Mouse (Mus musculus) kidney, postnatal 4 days (tissue): ENCODE measurements around the gene Maff.

Experiments
- DNase-seq, 2 experiments: peaks; one replicate each; pipeline ENCODE4 v3.0.0; 2021; ENCODE audit warnings: mixed read lengths in 2 of 2

The Maff gene

DNA sequence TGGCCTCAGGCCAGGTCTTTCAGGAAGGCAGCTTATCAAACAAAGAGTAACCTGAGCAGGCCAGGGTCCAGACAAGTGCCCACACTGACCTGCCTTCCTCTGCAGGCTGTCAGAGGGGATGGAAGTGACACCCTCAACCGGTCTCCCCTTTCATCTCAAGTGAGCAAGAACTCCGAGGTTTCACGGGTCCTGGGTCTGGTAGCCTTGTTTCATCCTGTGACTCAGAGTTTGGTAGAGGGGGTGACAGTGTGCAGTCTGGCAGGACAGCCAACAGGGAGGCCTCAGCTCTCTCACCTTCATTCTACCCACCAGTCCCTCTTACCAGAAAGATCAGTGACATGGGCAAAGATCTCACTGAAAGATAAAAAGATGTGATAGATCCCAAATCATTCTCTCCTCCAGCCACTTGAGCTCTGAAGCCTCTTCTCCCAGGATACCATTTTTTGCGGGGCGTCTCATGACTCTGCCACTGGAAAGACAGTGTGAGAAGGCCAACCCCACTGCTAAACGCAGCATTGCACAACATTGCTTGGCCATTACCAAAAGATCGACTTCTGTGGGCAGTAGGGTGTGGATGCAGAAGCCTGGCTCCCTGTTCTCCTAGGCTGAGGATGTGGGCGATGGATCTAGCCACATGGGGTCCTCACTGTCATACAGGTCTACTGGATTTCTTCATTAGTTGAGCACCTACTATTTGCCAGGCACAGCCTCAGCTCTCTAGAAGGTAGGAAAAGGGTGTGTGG, at the start of gene Maff:
TSS of gene Maff (plus strand) at position 571 of the 743 bp plus-strand sequence.
- peak in 1 of 2 experiments; percentile 4 for DNase-seq

DNA sequence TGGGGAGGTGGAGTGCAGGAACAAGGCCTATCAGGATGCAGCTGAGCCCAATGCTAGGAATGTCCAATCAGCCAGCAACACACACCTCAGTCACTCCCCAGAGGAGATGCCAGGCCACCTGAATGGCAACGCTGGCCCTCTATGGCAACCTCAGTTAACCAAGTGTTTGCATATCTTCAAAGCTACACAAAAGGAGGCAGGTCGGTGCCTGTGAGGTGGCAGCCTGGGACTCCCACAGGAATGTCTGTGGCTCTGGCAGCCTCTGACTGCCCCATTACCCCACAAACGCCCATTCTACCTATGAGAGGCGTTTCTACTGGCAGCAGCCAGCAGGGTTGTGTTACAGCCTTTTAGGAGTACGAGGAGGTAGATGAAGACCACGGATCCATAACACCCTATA, 47.9 kb upstream of the Maff start:
- DNase-seq = no peak

DNA sequence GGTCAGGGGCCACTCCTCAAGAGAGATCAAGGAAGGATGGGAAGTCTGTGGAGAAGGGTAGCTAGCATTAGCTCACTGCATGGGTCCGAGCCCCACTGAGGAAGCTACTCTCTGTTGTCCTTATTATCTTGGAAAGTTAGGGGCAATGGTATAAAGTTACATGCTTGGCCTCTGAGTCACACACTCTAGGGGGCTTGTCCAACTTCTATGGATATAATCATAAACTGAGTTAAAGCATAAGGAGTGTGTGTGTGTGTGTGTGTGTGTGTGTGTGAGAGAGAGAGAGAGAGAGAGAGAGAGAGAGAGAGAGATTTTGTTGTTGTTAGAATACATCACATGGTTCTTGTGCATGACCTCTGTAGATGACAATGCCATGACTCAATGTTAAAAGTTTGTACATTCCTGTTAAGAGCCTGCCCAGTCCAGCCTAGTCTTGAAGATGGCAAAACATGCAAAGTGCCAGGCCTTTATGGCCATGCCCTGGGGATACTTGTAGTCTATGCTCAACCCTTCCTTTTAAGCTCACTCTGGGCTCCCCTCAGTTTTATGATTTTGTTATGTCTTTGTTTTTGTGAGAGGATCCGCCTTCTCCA, 46.8 kb upstream of the Maff start:
- no peak for DNase-seq

DNA sequence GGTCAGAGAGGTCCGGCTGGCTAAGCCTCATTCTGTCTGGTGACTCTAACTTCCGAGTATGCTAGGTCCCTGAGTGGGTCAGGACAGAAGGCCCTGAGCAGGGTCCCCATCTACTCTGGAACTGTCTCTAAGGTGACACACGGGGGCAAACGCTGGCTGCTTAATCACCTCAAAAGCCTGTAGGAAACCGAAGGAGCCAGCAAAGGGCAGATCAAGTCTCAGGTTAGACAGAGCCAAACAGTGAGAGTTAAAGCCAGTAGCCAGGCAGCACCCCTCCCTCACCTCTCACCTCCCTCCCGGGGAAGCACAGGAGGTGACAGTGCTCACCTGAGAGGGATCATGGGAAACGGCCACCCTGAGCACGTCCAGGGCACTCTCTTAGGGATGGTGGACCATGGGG, 42.7 kb upstream of the Maff start:
- peak; percentile 50 to 62 for DNase-seq

DNA sequence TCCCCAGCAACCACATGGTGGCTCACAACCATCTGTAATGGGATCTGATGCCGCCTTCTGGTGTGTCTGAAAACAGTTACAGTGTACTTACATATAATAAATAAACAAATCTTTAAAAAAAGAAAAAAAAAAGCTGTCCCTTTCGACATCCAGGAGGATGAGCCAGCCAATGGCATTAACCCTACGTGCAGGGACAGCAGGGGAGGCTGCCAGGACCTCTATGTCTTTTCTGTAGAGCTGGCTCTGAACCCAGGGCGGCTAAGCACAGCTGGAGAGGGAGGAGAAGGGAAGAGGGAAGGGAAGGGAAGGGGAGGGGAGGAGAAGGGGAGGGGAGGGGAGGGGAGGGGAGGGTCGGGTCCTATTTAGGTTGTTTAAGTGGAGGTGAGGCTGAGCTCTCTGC, 41.6 kb upstream of the Maff start:
- no peak for DNase-seq

DNA sequence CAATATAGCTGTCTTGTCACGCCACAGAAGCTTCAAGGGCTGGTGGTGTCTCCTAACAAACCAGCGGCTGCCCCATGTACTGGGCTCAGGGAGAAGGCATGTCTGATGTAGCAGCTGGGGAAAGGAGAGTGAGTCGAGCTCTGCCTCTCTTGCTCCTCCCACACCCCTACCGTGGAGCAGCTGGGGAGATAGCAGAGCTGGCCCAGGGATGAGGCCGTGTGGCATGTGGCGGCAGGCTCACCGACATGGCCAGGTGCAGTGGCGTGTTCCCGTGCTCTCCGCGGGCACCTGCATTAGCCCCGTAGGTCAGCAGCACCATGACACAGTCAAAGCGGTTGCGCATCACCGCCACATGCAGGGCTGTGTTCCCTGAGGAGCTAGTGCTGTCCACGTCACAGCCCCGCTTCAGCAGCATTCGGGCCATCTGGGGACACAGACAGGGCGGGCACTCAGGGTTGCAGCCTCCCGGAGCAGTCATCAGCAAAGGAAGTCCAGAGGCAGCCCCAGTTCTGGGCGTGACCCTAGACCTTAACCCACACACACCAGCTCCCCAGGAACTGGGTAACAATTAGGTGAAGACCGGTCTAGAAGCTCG, 40.3 kb upstream of the Maff start:
- DNase-seq = no peak

DNA sequence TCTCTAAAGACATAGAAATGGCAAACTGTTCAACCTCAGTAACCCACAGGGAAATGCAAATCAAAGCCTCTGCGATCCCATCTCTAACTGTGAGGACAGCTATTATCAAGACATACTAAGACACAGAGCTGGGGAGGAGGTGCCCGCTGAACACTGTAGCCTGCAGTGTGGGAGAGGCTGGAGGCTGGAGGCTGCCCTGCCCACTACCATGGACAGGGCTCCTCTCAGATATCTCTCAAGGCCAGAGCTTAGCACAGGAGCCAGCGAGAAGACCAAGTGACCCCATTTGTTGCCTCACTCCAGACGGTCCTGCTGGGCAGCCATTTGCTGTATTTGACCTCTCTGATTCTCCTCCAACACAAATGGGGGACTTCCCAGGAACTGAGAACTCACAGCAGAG, 38.6 kb upstream of the Maff start:
- DNase-seq = no peak

DNA sequence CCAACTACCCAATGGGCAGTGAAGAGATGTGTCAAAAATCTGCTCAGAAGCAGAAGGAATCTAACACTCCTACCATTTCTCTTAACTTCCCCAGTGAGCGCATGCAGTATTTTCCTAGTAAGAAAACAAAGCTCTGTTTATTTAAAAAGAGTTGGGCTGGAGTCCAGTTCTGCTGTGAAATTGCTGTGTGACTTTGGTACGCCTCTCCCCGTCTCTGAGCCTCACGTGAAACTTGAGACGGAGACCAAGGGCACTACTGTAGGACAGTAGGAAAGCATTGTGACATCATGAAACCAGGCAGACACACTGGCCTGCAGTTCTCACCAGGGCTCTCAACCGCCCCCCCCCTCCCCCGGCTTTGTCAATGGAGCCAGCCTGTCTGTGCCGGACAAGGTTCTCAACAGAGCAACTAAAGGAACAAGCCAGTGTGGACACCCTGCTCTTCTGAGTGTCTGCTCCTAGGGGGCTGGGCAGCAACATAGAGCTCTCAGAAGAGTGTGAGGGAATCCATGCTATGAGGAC, 32.5 kb upstream of the Maff start:
- no peak for DNase-seq

DNA sequence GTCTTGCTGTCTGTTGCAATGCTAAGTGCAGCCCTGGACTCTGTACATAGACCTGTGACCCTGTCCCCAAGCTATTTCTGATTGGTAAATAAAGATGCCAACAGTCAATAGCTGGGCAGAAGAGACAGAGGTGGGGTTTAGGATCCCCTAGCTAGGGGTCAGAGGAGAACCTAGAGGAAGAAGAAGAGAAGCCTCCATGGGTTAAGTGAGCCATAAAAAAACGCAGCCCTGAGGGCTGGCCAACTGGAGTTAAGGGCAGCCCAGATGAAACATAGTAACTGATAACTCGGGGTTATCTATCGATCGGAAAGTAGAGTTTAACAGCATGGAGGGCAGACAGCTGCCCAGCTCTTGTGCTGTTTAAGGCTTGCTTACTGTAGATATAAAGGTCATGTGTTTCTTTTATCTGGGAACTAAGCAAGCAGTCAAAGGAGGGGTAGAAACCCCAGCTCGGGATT, 24.7 kb upstream of the Maff start:
- DNase-seq = no peak

DNA sequence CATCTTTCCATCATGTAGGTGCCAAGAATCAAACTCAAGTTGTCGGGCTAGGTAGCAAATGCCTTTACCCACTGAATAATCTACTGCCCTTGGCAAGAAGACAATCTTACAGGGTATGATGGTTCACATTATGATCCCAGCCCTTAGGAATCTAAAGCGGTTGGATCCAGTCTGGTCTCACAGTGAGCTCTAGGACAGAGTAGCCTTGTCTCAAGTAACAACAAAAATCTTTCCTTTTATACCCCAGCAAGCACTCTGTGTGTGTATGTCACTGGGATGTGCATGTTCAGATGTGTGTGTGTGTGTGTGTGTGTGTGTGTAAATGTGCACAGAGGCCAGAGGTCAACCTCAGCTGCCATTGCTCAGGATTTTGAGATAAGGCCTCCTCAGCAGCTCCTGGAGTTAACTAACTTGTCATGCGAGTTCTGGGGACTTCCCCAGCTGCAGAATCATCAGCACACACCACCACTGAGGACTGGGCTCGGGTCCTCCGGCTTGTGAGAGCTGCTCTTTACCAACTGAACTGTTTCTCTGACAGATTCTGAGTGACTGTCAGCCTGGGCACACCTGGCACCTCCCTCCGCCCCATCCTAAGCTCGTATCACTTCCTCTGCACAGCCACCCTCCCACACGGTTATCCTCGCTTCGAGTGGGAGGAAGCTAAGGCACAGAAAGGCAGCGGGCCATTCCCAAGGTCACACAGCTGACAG, 24.0 kb upstream of the Maff start:
- DNase-seq = no peak

DNA sequence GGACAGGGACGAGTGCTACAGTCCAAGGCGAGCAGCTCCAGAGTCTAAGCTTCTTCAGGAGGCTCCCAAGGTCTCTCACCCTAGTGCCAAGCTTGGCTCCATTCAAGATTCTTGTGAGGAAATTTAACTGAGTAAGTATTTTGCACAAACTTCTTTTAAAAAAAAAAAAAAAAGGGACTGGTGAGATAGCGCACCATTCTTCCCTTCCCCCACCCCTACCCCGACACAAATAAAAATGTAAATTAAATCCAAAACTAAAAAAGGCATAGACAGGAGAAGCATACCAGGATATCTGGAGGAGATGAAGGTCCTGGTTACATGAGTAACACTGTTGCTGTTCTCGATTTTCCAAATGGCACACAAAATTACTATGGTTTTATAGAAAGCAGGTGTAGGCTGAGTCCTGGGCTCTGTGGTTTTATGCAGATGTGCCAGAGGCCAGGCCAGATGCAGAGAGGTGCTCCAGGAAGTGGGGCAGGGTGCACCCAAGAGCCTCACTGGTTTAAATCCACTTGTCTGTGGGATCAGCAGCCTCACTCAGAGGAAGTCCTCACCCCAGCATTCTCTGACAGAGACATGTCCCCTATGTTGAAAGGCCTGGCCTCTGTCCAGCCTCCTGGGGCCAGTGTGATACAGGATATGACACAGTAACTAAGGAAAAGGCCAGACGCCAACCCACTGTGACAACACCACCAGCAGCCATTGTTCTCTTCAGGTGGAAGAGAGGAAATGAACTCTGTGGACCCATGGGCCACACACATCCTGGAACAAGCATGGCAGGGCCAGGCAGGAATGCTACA, 23.2 kb upstream of the Maff start:
- peak; percentile 79 to 86 for DNase-seq

DNA sequence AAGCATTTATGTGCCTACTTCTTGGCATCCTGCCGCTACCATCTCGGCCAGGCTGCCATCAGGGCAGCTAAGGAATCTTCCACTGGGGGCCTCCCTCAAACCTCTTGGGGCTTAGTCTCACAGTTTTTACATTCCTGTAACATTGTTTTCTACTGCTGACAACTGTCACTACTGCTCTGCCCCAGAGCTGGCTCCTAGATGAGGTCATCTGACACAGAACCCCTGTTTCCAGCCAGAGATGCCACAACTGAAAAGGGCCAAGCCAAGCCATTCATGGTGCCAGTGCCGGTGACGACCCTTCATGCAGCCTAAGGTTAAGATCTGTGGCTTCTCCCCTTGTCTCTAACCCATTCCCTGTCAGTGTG, 22.6 kb upstream of the Maff start:
- no peak for DNase-seq

DNA sequence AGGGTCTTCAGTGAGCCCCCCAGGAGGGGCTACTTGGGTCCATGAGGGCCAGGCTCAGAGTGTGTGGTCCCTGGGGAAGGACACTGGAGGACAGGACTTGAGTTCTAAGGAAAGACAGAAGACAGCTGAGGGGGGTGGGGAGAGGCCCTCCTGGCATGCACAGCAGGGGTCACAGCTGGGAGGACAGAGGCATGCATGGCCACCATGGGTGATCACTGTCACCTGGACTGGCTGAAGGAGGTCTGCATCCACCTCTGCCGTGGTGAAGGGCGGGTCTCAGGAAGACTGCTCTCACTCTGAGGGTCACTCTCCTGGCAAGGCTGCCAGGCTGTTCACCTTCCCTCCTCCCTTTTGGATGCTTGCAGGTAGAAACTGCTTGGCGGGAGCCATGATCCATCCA, 22.0 kb upstream of the Maff start:
- DNase-seq = no peak

DNA sequence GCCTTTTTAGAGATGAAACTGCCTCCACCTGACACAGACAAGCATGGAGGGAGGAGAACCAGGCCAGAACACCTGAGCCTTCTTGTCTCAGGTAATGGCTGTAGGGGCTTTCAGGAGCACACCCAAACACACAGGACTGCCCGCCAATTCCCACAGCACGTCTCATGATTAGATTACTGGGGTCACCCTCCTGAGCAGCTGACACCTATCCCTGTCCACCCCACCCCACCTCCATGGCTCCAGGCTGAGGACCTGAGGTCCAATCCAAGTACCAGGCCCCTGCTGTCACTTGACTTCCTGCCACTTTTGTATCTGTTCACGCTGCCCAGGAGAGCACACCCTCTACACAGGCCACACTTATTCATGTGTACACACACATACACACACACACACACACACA, 20.7 kb upstream of the Maff start:
- DNase-seq = no peak

DNA sequence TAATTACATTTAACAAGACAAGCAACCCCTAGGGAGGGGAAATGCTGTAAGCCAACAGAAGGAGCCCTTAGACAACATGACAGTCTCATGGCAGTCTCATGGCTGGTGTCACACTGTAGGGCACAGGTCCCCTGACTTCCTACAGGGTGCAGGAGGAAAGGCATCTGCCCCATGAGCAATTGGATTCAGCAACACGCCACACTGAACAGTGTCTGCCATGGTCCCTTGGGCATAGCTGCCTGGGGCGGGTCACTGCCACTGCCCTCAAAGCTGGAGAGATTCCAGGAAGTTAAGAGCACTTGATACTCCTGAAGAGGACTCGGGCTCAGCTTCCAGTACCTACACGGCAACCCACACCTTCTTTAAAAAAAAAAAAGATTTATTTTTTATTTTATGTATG, 20.2 kb upstream of the Maff start:
- DNase-seq = peak; percentile 33 to 45

DNA sequence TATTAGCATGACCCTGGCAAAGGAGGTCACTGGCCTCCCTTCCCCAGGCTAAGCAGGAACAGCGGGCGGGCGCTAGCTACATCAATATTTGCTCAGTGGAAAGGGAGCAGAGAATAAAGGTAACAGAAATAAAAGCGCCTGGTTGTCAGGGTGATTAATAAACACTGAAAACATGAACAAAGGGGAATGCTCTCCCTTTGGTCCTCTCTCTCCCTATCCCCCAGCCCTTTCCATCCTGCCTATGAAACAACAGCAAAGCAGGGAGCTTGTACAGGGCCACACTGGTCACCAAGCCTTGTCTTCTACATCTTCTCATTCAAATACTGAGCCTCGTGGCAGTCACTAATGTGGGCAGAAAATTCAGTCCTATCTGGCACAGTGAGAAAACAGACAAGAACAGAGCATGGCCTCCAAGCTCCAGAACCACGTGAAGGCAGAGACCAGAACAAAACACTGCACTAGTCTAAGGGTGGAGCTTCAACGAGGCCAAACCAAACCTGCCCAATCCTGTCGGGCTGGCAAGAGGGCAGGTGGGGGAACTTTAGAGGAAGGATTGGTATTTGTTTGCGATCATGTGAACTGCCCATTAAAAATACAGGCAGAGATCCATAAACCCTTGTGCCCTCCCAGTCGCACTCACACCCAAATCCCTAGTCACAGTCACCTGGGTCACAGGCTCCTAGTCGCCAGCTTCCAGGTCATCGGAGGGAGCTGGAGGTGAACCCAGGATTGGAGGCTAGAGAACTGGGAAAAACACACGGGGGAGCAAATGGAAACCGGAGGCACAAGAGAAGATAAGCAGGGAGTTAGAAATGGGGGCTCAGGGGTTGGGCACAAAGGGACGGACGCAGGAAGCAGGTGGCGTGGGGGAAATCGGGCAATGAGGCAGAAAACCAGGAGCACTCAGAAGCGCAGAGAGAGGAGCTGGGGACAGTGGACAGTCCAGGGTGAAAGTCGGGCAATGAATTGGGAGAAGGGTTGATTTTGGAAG, 19.2 kb upstream of the Maff start:
- DNase-seq = peak; percentile 42 to 62

DNA sequence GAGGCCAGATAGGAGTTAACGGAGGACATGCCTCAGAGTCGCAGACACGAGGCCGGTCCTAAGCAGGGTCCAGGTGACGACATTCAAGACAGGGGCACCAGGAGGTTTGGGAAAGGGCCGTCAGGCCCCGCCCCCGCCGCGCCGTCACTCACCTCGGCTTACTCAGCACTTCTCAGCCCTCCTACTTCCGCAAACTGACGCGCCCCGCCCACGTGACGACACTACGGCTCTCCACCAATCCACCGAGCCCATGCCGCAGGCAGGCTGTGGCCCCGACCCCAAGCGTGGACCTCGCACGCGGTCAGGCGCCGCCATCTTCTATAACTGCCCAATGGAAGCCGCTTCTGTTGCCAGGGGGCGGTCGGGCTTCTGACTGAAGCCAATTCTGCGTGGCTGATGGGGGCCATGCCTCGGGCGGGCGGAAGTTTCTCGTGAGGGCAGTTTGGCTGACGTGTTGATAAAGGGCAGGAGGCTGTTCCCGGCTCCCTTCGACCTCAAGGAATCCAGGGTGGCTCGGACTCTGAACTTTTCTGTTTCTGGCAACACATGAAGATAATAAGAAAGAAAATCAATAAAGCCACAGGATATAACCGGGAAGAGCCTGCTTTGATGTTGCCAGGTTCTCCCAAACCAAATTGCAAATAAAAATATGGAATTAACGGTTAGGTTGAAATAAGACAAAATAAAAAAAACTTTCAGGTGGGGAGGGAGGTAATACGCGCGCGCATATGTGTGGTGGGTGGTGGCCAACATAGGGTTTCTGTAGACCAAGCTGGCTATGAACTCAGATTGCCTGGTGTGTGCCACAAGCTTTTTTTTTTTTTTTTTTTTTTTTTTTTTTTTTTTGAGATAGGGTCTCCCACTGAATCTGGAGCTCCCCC, 18.1 kb upstream of the Maff start, which contains the start of gene Pla2g6:
TSS of gene Pla2g6 (minus strand) at position 333 of the 881 bp plus-strand sequence.
- DNase-seq = peak; percentile 100

DNA sequence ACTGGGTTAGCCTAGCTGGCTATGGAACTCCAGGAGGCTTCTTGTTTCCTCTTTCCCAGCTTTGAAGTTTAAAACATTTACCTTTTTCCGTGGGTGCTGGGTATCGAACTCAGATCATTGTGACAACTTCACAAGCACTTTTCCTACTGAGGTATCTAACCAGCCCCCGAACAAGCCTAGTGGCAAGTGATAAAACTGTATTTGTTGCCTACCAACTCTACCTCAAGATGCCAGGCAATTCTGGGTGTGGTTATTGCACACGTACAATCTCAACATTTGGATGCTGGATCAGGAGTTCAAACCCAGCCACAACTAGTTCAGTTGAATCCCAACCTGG, 17.5 kb upstream of the Maff start:
- no peak for DNase-seq

DNA sequence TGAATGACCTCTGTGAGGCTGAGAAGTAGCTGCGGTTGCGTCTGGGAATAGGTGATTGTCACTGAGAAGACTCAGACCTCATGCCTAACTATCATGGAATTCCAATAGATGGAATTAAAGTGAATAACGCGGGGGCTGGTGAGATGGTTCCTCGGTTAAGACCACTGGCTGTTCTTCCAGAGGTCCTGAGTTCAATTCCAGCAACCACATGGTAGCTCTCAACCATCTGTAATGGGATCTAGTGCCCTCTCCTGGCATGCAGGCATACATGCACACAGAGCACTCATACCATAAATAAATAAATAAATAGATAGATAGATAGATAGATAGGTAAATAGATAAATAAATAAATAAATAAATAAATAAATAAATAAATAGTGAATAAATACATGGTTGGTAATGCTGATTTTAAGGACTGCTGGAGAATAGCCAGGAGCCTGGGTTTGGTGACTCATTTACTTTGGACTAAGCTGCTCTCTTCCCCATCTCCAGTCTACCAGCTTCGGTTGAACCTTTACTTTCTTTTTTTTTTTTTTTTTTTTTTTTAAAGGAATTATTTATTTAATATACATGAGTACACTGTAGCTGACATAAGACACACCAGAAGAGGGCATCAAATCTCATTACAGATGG, 17.0 kb upstream of the Maff start:
- no peak for DNase-seq

DNA sequence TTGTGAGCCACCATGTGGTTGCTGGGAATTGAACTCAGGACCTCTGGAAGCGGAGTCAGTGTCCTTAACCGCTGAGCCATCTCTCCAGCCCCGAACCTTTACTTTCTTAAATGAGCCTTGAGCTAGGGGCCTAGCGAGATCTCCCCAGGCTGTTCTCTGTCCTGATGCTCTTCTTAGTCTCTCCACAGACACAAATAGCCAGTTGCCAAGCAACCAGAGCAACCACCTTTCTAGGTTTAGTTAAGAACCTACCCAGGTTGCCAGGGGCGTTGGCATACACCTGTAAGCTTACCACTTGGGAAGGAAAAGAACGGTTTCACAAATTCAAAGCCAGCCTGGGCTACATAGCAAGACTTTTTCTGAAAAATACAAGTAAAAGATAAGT, 16.4 kb upstream of the Maff start:
- DNase-seq = no peak
